12 mouse cellular contexts compared by ENCODE assay signal in genomic region chr6:49398365-49398764, GRCm38 (mm10). TPM values are rescaled to one million over a fixed set of nuclear protein-coding genes. Genes with fewer than 3 reads are reported as not detected.
A peak's percentile ranks its signal among the peaks of the same experiment; 100 is the strongest.
DNase-seq lines count a peak whose midpoint lies in the region; ATAC-seq and TF ChIP-seq lines count a peak whose summit lies in the region.
"Had no signal": no experiment of that assay in that cellular context is flagged by ENCODE, and none has a peak within 500 bp of the region (broad histone marks: within the 10 kb centered on the region; RNA-seq: fewer than 3 reads in every experiment).

No protein-coding gene starts in this region.

- no peaks in the 10 kb centered on the region for H3K36me3 ChIP-seq in forebrain, postnatal 0 days (ENCODE audit: insufficient read depth)
- no peaks in the 10 kb centered on the region for H3K36me3 ChIP-seq in forebrain, embryonic 11.5 days (ENCODE audit: control insufficient read depth, insufficient read depth, low read length)
- no peaks in the 10 kb centered on the region for H3K36me3 ChIP-seq in lung, embryonic 14.5 days (ENCODE audit: insufficient read depth)
- H3K36me3 ChIP-seq in splenic B cell, adult 2 months (ENCODE audit: control insufficient read depth, insufficient read depth, low read length, poor library complexity, severe bottlenecking), result no peaks in the 10 kb centered on the region
- H3K36me3 ChIP-seq: limb, embryonic 12.5 days; neural tube, embryonic 12.5 days had no signal

- H3K9ac ChIP-seq in forebrain, postnatal 0 days, result no peak overlapping the region
- no peak overlapping the region for H3K9ac ChIP-seq in forebrain, embryonic 11.5 days (ENCODE audit: low read length)
- no peak overlapping the region for H3K9ac ChIP-seq in lung, embryonic 14.5 days
- H3K9ac ChIP-seq: limb, embryonic 12.5 days; neural tube, embryonic 12.5 days had no signal

- no peak overlapping the region for H3K4me2 ChIP-seq in forebrain, postnatal 0 days (ENCODE audit: low read depth)
- no peak overlapping the region for H3K4me2 ChIP-seq in forebrain, embryonic 11.5 days (ENCODE audit: low read depth, low read length, severe bottlenecking)
- no peak overlapping the region for H3K4me2 ChIP-seq in lung, embryonic 14.5 days
- H3K4me2 ChIP-seq: limb, embryonic 12.5 days; neural tube, embryonic 12.5 days had no signal

- H3K27me3 ChIP-seq in forebrain, postnatal 0 days (ENCODE audit: insufficient read depth, low read length), result no peaks in the 10 kb centered on the region
- no peaks in the 10 kb centered on the region for H3K27me3 ChIP-seq in forebrain, embryonic 11.5 days (ENCODE audit: control insufficient read depth, insufficient read depth, low read length)
- no peaks in the 10 kb centered on the region for H3K27me3 ChIP-seq in lung, embryonic 14.5 days (ENCODE audit: insufficient read depth, low read length)
- no peaks in the 10 kb centered on the region for H3K27me3 ChIP-seq in splenic B cell, adult 2 months (ENCODE audit: control insufficient read depth, insufficient read depth, low read length, poor library complexity, severe bottlenecking)
- H3K27me3 ChIP-seq: limb, embryonic 12.5 days; neural tube, embryonic 12.5 days had no signal

- TF ChIP-seq CTCF in forebrain, postnatal 0 days (IDR thresholded peaks at IDR 0.05; ENCODE audit: low read depth), result peak; percentile 62
- peak; percentile 45 for TF ChIP-seq CTCF in lung, embryonic 14.5 days (IDR thresholded peaks at IDR 0.05; ENCODE audit: low read depth)

- DNase-seq in forebrain, postnatal 0 days, result peak; percentile 50
- DNase-seq in forebrain, embryonic 11.5 days (ENCODE audit: low spot score), result no peak
- DNase-seq in lung, embryonic 14.5 days, result peak; percentile 79
- DNase-seq in lung, postnatal 14 days, result no peak
- peak; percentile 80 for DNase-seq in embryo, embryonic 10.5 days (ENCODE audit: low spot score)
- DNase-seq in splenic B cell, adult 2 months (ENCODE audit: low read depth, low spot score), result peak; percentile 70
- DNase-seq in spleen, adult 18-20 months, result no peak
- DNase-seq: cerebellum, adult 11 months had no signal

- no peak for ATAC-seq in forebrain, postnatal 0 days
- ATAC-seq in forebrain, embryonic 11.5 days (replicated peaks; ENCODE audit: low FRiP score), result no peak
- no peak for ATAC-seq in lung, embryonic 14.5 days (ENCODE audit: insufficient read depth)
- no peak for ATAC-seq in cerebellum, adult (ENCODE audit: insufficient number of reproducible peaks, low FRiP score, low TSS enrichment)

- no peaks in the 10 kb centered on the region for H3K4me1 ChIP-seq in forebrain, postnatal 0 days (ENCODE audit: insufficient read depth)
- H3K4me1 ChIP-seq in forebrain, embryonic 11.5 days (replicated peaks; ENCODE audit: control insufficient read depth, insufficient read depth, low read length), result no peaks in the 10 kb centered on the region
- H3K4me1 ChIP-seq in lung, embryonic 14.5 days (ENCODE audit: insufficient read depth), result no peaks in the 10 kb centered on the region
- H3K4me1 ChIP-seq: limb, embryonic 12.5 days; neural tube, embryonic 12.5 days had no signal

- no peak overlapping the region for H3K27ac ChIP-seq in forebrain, postnatal 0 days (ENCODE audit: low read depth, low read length)
- H3K27ac ChIP-seq in forebrain, embryonic 11.5 days (ENCODE audit: low read depth, low read length), result no peak overlapping the region
- H3K27ac ChIP-seq in lung, embryonic 14.5 days (ENCODE audit: low read depth), result no peak overlapping the region
- H3K27ac ChIP-seq: limb, embryonic 12.5 days; neural tube, embryonic 12.5 days had no signal

- no peak overlapping the region for H3K4me3 ChIP-seq in forebrain, postnatal 0 days (ENCODE audit: low read depth, low read length)
- H3K4me3 ChIP-seq in forebrain, embryonic 11.5 days (ENCODE audit: low read depth, low read length), result no peak overlapping the region
- H3K4me3 ChIP-seq in lung, embryonic 14.5 days (ENCODE audit: low read depth, low read length), result no peak overlapping the region
- H3K4me3 ChIP-seq: limb, embryonic 12.5 days; neural tube, embryonic 12.5 days had no signal

- no peaks in the 10 kb centered on the region for H3K9me3 ChIP-seq in forebrain, postnatal 0 days (ENCODE audit: low read length)
- H3K9me3 ChIP-seq in forebrain, embryonic 11.5 days (ENCODE audit: control insufficient read depth, low read length), result no peaks in the 10 kb centered on the region
- no peaks in the 10 kb centered on the region for H3K9me3 ChIP-seq in lung, embryonic 14.5 days (ENCODE audit: low read depth, low read length)
- H3K9me3 ChIP-seq: limb, embryonic 12.5 days; neural tube, embryonic 12.5 days had no signal

RNA-seq across cellular contexts. Expression of gene Stk31, which starts 3.0 kb away (rescaled TPM):
- 0.15 and 0.67 TPM in 2 replicates for total RNA-seq in forebrain, postnatal 0 days (2014; rRNA removed)
- 0.05 TPM in 2 replicates for polyA plus RNA-seq in forebrain, postnatal 0 days (2015; fragmentation: Nextera tagmentation; extraction: Ambion mirVana)
- 0.11 and 0.24 TPM in 2 replicates for polyA plus RNA-seq in forebrain, embryonic 11.5 days (2014; fragmentation: Nextera tagmentation; extraction: Ambion mirVana)
- polyA plus RNA-seq in lung, embryonic 14.5 days (2014; fragmentation: Nextera tagmentation; extraction: Ambion mirVana), result 0.23 TPM in 1 of 2 replicates, not detected in the other
- polyA plus RNA-seq: intestine, embryonic 14.5 days; limb, embryonic 12.5 days; neural tube, embryonic 12.5 days had no signal

RNA-seq across cellular contexts. Expression of gene Fam221a, which starts 30.8 kb away (rescaled TPM):
- total RNA-seq in forebrain, postnatal 0 days (2014; rRNA removed), result 1.9 and 3.2 TPM in 2 replicates
- polyA plus RNA-seq in forebrain, postnatal 0 days (2015; fragmentation: Nextera tagmentation; extraction: Ambion mirVana), result 4.0 and 4.8 TPM in 2 replicates
- polyA plus RNA-seq in forebrain, embryonic 11.5 days (2014; fragmentation: Nextera tagmentation; extraction: Ambion mirVana), result 5.5 and 6.2 TPM in 2 replicates
- polyA plus RNA-seq in lung, embryonic 14.5 days (2014; fragmentation: Nextera tagmentation; extraction: Ambion mirVana), result 8.6 and 10.1 TPM in 2 replicates

Comparison
In these comparisons a context has a peak if more than half of its experiments do, and no peak if none do; other contexts are left out.
1. DNase-seq: peak in forebrain, postnatal 0 days (single experiment), lung, embryonic 14.5 days (single experiment), embryo, embryonic 10.5 days (single experiment) and splenic B cell, adult 2 months (single experiment); none in forebrain, embryonic 11.5 days (single experiment), lung, postnatal 14 days (single experiment) and spleen, adult 18-20 months (0 of 2).